Mouse (Mus musculus) lung, adult 18-20 months (tissue): ENCODE measurements around the gene Egr4.
A peak's percentile ranks its signal among the peaks of the same experiment; 100 is the strongest.

Experiments
- DNase-seq, 2 experiments: peaks; one replicate each; pipeline ENCODE4 v3.0.0; 2022; ENCODE audit warnings: mixed read lengths in 2 of 2

Egr4 gene

GRCm38 (mm10) chr6:85513531-85513910, at the start of gene Egr4:
Egr4 (minus strand) TSS chr6:85513589.
- no peak for DNase-seq

GRCm38 (mm10) chr6:85562374-85562773, 49.0 kb upstream of the Egr4 start:
- DNase-seq: no peak

GRCm38 (mm10) chr6:85547642-85548041, 34.3 kb upstream of the Egr4 start:
- DNase-seq: no peak

- no peak for DNase-seq
Measured at GRCm38 (mm10) chr6:85544251-85544881, 31.0 kb upstream of the Egr4 start.

GRCm38 (mm10) chr6:85543351-85544175, 30.2 kb upstream of the Egr4 start:
- no peak for DNase-seq

- no peak for DNase-seq
Measured at GRCm38 (mm10) chr6:85522825-85523224, 9.4 kb upstream of the Egr4 start.

GRCm38 (mm10) chr6:85522026-85522425, 8.6 kb upstream of the Egr4 start:
- DNase-seq: no peak

GRCm38 (mm10) chr6:85518091-85518693, 4.8 kb upstream of the Egr4 start:
- DNase-seq: no peak

- no peak for DNase-seq
Measured at GRCm38 (mm10) chr6:85515941-85516340, 2.6 kb upstream of the Egr4 start.

GRCm38 (mm10) chr6:85512577-85513530, 535 bp downstream of the Egr4 start:
- DNase-seq: no peak

- no peak for DNase-seq
Measured at GRCm38 (mm10) chr6:85512056-85512440, 1.3 kb downstream of the Egr4 start.

- peak; percentile 4 to 27 for DNase-seq
Measured at GRCm38 (mm10) chr6:85511286-85512055, 1.9 kb downstream of the Egr4 start.

GRCm38 (mm10) chr6:85510476-85510875, 2.9 kb downstream of the Egr4 start:
- peak; percentile 13 to 14 for DNase-seq

- DNase-seq: no peak
Measured at GRCm38 (mm10) chr6:85508602-85509001, 4.8 kb downstream of the Egr4 start.

- DNase-seq: no peak
Measured at GRCm38 (mm10) chr6:85504908-85505307, 8.5 kb downstream of the Egr4 start.

GRCm38 (mm10) chr6:85502911-85503250, 10.5 kb downstream of the Egr4 start, which contains the start of gene Fbxo41:
Fbxo41 (minus strand) TSS chr6:85502994.
- DNase-seq: peak in 1 of 2 experiments; percentile 6

- no peak for DNase-seq
Measured at GRCm38 (mm10) chr6:85502103-85502910, 11.1 kb downstream of the Egr4 start.

- no peak for DNase-seq
Measured at GRCm38 (mm10) chr6:85501571-85502102, 11.8 kb downstream of the Egr4 start.

GRCm38 (mm10) chr6:85500416-85500815, 13.0 kb downstream of the Egr4 start:
- DNase-seq: no peak

- DNase-seq: no peak
Measured at GRCm38 (mm10) chr6:85498147-85498546, 15.2 kb downstream of the Egr4 start.

GRCm38 (mm10) chr6:85496976-85497375, 16.4 kb downstream of the Egr4 start:
- no peak for DNase-seq
